Mouse (Mus musculus) C2C12 (cell line): ENCODE data around the gene Tcte2.
A peak's percentile ranks its signal among the peaks of the same experiment; 100 is the strongest.

Source experiments
- CEBPB ChIP-seq: IDR thresholded peaks from one replicate; pipeline ENCODE4 v1.6.1; 2011; ENCODE audit warnings: low read depth, mild to moderate bottlenecking, control low read depth, moderate library complexity
- CTCF ChIP-seq: IDR thresholded peaks from one replicate; pipeline ENCODE4 v1.5.1; 2011; ENCODE audit not compliant: control insufficient read depth, insufficient read depth, insufficient read length
- FOSL1 ChIP-seq: IDR thresholded peaks from one replicate; pipeline ENCODE4 v1.8.0; 2011; ENCODE audit warnings: mild to moderate bottlenecking, low read length; ENCODE audit not compliant: poor library complexity, insufficient read depth, severe bottlenecking
- MAX ChIP-seq: IDR thresholded peaks from one replicate; pipeline ENCODE4 v1.6.1; 2011; ENCODE audit warnings: mild to moderate bottlenecking, control low read depth
- MYOD1 ChIP-seq: IDR thresholded peaks from one replicate; pipeline ENCODE4 v1.6.1; 2011; ENCODE audit warnings: low read depth; ENCODE audit not compliant: control insufficient read depth, insufficient read length
- MYOG ChIP-seq: IDR thresholded peaks from one replicate; pipeline ENCODE4 v1.6.1; 2011; ENCODE audit not compliant: control insufficient read depth, insufficient read length; ENCODE audit errors: extremely low read depth
- USF1 ChIP-seq: IDR thresholded peaks from one replicate; pipeline ENCODE4 v1.6.1; 2011; ENCODE audit warnings: low read depth, mild to moderate bottlenecking, control low read depth, moderate library complexity

GRCm38 (mm10) chr17:13754940-13755339 lies 6.7 kb downstream of the Tcte2 start:
- TF ChIP-seq CTCF: no peak
- TF ChIP-seq USF1: no peak
- TF ChIP-seq MAX: no peak
- TF ChIP-seq CEBPB: no peak
- peak; percentile 85 for TF ChIP-seq MYOD1
- no peak for TF ChIP-seq MYOG
- no peak for TF ChIP-seq FOSL1
